Mouse (Mus musculus) gastrocnemius, postnatal 36 days (tissue): Measurements from ENCODE around the gene Gm45618. TPM values are rescaled to one million over a fixed set of nuclear protein-coding genes. Genes with fewer than 3 reads are reported as not detected.
"Not testable (repeated sequence)": the region's sequence is repeated elsewhere in the genome, so short reads cannot be mapped to it uniquely, and the experiment has no call there.

Experiments
- DNase-seq, 2 experiments: peaks; one replicate each; pipeline ENCODE4 v3.0.0; 2022
- intact Hi-C: fragments of 180-260 bp; cut with DNase I; formaldehyde crosslinking; loops from one replicate; pipeline ENCODE4 v1.15.1; 2025
- long read RNA-seq, 2 experiments: library from polyadenylated mRNA; stranded (forward); transcript quantifications; one replicate each; pipeline ENCODE4 v2.0.0; 2021
- total RNA-seq, 2 experiments: library from RNA; stranded (reverse); gene quantifications; 2 replicates each; pipeline ENCODE4 v1.2.3; 2021

Gm45618 gene
- not detected for total RNA-seq
- long read RNA-seq, experiment 1: 0 reads
- long read RNA-seq, experiment 2: 0 reads

DNA sequence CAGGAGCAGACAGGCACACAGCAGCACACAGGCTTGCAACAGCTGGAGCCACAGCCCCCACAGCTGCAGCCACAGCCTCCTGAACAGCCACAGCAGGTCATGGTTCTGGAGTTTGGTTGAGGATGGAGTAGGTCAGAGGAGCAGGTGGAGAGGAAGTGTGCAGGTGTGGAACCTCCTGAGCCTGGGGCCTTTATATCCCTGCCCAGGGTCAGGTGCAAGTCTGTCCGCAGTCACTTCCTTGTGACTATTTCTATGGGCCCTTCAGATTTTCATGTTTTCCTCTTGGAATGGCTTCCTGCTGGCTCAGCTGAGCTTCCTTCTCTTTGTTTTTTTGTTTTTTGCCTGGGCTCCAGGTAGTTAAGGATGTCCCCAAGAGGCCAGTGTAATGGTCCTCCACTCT lies at the start of gene Gm45618:
Gm45618 (minus strand) TSS at position 101 of the 400 bp plus-strand sequence.
- intact Hi-C loops, DNase-seq: not testable (repeated sequence)

DNA sequence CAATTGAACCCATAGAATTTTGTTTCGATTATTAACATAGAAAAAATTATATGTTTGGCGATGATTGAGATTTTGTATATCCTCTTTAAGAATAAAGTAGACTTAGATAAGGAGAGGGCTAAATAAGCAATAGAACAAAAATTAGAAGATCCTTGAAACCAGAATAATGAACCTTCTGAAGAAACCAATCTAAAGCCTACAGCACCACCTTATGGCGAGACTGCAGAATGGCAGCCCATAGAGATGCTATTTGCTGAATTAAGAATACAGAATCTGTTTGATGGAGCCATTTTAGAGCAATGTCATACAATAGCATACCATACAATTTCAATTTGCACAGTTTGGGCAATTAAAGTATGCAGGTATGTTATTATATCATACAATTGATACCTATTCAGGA lies 49.3 kb upstream of the Gm45618 start:
- intact Hi-C loops: no loop called here
- DNase-seq: no peak

DNA sequence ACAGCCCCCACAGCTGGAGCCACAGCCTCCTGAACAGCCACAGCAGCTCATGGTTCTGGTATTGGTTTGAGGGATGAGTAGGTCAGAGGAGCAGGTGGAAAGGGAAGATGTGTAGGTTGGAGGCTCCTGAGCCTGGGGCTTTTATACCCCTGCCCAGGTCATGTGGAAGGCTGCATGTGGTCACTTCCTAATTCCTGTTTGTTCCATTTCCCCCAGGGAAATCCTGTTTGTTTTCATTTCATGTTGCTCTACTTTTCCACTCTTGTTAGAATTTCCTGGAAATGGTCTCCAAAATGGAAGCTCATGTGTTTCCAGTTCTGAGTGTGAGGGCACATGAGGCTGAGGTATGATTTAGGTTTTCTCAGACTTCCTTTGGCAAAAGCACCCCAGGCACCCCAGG lies 45.1 kb upstream of the Gm45618 start, which contains the start of gene Gm4553:
Gm4553 (minus strand) TSS at position 101 of the 400 bp plus-strand sequence.
- DNase-seq, intact Hi-C loops: not testable (repeated sequence)

DNA sequence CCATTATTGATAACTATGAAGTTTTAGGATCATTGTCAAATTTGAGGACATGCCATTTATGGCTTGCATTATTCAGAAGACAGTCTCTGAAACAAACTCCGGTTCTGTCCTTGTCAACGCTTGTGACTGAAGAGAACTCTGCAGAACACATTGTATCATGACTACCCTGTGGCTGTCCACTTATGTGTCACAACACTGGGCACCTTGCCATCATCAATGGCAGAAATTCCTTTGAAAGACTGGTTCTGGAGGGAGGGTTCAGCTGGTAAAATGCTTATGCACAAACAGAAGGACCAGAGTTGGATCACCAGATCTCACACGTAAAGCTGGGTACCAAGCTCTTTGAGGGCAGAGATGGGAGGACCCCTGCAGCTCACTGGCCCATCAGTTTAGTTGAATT lies 38.8 kb upstream of the Gm45618 start:
- intact Hi-C loops: no loop called here

DNA sequence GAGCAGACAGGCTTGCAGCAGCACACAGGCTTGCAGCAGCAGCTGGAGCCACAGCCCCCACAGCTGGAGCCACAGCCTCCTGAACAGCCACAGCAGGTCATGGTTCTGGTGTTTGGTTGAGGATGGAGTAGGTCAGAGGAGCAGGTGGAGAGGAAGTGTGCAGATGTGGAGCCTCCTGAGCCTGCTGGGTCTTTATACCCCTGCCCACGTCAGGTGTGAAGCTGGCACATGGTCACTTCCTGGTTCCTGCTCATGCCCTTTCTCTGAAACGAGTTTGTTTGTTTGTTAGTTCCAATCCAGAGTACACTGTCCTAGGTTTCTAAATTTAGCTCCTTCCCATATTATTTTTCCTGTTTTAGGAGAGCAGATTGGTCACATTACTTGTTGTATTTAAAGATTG lies 36.5 kb upstream of the Gm45618 start, which contains the start of gene Gm29735:
Gm29735 (minus strand) TSS at position 101 of the 400 bp plus-strand sequence.
- DNase-seq, intact Hi-C loops: not testable (repeated sequence)

More for the DNA sequence above, 38.8 kb upstream of the Gm45618 start:
- DNase-seq: no peak

DNA sequence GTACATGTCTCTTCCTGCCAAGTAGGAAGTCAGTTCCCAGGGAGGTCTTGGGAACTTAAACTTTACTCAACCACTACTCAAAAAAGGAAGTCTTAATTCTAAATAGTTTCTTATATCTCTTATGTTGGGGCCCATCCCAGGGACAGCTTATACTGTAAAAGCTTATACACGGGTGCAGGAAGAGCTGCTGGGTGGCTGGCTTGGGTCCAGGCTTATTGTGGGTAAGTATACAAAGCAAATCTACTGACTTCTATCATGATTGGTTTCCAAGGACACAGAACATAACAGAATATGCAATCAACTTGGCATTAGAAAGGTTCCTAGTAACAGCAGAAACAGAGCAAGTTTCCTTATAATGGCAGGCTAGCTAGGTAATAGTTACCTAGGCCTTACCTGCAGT lies 34.8 kb upstream of the Gm45618 start:
- intact Hi-C loops: no loop called here
- no peak for DNase-seq

DNA sequence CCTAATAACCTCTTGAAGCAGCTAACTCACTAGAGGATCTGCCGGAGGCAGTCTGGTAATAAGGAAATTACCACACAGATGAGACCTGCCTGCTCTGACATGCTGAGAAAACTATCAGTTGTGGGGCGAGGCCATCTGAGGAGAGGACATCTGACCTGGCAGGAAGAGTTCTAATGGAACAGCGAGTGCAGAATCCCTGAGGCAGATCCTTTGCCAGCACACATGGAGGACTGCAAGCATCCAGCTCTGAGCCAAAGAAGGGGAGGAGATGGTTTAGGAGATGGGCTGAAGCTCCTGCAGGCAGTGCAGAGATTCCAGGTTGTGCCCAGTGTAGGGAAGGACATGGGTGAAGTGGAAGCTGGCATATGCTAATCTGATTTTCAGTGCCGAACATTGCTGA lies 31.7 kb upstream of the Gm45618 start:
- intact Hi-C loops: no loop called here
- no peak for DNase-seq

DNA sequence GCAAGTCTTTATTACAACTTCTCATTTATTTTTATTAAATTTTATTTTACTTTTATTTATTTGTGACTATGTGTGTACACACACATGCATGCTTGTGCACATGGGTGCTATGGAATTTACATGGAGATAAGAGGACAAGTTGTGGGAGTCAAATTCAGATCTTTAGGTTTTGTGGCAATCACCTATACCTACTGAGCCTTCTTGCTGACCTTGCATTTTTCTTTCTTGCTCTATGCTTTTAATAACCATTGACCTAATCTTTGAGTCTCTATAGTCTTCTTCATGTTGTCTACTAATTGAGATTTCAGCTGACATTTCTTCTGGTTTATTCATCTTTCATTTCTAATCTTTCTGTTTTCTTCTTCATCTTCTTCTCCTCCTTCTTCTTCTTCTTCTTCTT lies 28.1 kb upstream of the Gm45618 start:
- intact Hi-C loops: no loop called here
- DNase-seq: no peak

DNA sequence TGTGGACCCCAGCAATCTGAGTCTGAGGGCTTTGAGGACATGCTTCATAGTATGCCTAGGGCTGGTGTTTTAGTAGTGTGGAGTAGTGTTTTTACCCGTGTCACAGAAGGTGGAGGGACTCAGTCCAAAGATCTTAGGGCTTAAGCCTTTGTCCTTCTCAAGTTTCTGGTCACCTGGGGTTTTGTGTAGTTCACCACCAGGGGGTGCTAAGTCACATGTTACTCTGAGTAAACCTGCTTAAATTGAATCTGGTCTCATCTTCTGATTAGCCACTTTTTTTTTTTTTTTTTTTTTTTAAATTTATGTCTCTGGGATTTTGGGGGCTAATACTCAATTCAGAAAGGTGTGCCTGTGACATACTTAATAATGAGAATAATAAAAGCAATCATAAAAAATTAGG lies 25.5 kb upstream of the Gm45618 start:
- no peak for DNase-seq
- intact Hi-C loops: loop anchor here (1.0 kb wide), 1 partner anchor 104 kb away; no protein-coding TSS in a partner anchor

DNA sequence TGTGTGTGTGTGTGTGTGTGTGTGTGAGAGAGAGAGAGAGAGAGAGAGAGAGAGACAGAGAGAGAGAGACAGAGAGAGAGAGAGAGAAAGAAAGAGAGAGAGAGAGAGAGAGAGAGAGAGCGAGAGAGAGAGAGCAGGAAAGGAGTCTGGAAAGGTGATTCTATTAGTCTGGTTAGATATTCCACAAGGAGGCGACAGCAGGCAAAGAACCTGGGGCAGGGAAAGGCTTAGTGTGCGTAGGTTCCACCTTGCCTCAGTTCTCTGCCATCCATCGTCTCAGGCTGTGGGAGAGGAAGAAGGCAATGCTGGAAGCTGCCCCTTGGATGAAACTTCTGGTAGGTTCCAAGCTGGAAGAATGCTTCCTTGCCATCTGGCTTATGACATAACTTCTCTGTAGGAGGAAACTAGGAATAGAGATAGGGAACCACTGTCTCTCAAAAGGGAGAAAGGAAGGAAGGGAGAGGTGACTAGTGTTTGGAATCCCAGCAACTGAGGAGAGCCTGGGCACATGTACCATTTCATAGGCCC lies 24.9 kb upstream of the Gm45618 start:
- intact Hi-C loops: no loop called here

DNA sequence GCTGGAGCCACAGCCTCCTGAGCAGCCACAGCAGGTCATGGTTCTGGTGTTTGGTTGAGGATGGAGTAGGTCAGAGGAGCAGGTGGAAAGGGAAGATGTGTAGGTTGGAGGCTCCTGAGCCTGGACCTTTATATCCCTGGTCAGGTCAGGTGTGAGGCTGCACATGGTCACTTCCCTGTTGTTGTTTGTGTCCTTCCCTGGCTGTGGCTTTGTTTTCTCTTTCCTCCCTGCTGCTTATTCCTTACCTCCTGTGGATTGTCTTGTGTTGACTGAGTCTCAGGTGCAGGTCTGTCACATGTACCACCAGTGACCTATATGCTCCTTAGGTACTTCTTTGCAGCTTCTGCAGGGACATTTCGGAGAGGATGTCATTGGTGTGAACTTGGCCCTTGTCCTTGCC lies 24.0 kb upstream of the Gm45618 start, which contains the start of gene Gm45337:
Gm45337 (minus strand) TSS at position 101 of the 400 bp plus-strand sequence.
- no peak for DNase-seq
- intact Hi-C loops: no loop called here

More for the DNA sequence above, 24.9 kb upstream of the Gm45618 start:
- no peak for DNase-seq

DNA sequence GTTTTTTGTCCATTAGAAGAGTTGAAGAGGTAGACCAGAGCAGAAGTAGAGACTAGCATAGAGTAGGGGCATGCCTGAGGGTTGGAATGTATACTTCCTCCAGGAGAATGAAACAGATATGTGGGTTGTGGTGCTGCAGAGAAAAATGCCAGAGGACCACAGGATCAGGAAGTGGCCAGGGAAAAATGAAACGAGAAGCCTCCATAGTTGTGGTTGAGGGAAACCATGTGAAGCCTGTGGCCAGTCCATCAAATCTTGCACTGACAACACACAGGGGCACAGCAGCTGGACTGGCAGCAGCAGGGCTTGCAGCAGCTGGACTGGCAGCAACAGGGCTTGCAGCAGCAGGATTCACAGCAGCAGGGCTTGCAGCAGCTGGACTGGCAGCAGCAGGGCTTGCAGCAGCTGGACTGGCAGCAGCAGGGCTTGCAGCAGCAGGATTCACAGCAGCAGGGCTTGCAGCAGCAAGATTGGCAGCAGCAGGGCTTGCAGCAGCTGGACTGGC lies 23.0 kb upstream of the Gm45618 start:
- intact Hi-C loops: not testable (repeated sequence)

DNA sequence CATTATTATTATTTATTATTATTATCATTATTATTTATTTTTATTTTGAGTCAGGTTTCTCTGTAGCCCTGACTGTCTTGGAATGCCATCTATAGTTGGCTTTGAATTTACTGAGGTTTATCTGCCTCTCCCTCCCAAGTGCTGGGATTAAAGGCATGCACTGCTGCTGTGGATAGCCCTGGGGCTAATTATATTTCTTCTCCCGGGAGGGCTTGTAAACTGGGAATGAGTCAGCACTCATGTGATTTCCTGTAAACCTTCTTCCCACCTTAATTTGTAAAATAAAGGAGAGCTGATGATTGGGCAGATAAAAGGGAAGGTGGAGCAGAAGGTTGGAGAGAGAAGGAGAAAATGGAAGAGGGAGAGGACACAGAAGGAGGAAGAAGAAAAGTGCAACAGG lies 20.2 kb upstream of the Gm45618 start:
- DNase-seq: no peak
- intact Hi-C loops: no loop called here

More for the DNA sequence above, 23.0 kb upstream of the Gm45618 start:
- not testable (repeated sequence) for DNase-seq

DNA sequence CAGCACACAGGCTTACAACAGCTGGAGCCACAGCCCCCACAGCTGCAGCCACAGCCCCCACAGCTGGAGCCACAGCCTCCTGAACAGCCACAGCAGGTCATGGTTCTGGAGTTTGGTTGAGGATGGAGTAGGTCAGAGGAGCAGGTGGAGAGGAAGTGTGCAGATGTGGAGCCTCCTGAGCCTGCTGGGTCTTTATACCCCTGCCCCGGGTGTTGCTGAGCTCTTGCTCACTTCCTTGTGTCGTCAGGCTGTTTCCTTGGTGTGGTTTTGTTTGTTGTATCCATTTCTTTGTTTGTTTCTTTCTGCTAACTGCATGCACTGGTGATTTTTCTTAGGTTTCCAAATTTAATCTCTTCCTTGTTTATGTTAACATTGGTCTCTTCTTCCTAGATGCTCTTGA lies 15.4 kb upstream of the Gm45618 start, which contains the start of gene Gm39115:
Gm39115 (minus strand) TSS at position 101 of the 400 bp plus-strand sequence.
- DNase-seq, intact Hi-C loops: not testable (repeated sequence)

DNA sequence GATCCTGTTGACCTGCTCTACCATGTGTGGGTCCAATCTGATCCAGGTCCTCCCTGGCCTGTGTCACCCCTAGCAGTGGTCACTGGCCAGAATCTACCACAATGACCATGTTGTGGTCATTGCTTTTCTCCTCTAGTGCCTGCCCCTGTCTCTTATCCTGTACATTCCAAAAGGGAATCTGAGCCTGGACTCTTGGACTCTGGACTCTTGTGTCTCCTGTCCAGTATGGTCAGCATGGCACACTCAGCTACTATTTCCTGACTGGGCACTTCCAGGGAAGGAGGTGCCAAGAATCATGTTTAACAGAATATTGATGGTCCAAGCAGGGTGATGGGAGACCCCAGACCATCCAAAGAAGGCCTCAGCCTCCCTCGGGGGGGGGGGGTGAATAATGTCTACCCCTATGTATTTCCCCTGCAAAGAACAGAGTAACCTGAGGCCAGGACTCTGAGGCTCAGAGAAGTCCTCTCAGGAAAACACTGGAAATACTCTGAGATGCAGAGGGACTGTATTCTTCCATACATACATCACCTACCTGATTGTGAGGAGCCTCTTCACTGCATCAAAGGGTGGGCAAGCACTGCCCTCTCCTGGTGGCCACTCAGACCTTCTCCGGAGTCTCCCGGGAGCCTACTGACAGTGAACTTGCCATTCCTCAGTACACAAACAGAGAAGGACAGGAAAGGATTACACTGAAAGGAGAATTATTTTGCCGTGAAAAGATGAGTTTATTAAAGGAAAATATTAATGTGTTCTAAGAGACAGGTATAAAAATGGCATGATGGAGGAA lies 13.9 kb upstream of the Gm45618 start:
- DNase-seq: no peak
- intact Hi-C loops: no loop called here

DNA sequence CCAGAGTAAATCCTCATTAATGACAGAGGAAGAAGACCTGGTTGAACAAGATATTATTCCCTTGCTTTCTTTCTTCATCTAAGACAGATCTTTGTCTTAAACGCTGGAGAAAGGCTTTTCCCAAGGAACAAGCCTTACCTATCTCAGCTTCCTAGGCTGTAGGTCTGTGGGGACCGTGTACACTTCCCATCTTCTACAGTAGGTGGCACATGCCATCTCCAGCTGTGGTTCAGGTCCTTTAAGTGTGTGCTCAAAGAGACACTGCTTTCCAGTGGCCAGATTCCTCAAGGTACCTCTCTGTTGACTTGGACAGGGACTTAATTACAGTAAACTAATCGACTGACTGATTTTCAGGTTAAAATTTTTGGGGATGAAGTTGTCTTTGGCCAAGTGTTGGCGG lies 8.3 kb upstream of the Gm45618 start:
- intact Hi-C loops: no loop called here
- DNase-seq: no peak

DNA sequence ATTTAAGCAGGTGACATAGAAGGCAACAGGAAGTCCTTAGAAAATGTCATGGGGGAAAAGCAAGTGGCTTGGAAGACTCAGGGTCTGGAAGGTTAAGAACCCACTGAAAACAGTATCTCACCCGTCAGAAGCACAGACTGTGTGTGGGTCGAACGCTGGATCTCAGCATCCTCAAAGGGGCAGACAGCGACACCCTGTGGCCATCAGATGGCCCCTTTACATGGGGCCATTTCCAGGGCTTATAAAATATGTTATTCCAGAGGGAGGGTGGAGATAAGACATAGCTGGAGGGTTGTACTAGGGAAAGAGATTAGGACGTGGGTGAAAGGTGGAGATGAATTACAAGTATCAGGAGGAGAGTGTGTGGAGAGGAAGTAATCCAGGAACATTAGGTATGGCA lies 897 bp downstream of the Gm45618 start:
- DNase-seq: no peak
- intact Hi-C loops: no loop called here

DNA sequence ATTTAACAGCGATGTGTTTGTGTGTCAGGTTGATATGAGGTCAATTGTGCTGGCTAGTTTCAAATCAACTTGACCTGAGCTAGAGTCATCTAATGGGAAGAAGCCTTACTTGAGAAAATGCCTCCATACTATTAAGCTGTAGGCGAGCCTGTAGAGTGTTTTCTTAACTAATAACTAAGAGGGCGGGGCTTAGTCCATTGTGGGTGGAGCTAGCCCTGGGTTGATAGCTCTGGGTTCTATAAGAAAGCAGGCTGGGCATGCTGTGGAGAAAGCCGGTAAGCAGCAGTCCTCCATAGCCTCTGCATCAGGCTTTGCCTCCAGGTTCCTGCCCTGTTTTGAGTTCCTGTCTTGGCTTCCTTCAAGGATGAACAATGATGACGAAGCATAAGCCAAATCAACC lies 15.8 kb downstream of the Gm45618 start:
- intact Hi-C loops: no loop called here

DNA sequence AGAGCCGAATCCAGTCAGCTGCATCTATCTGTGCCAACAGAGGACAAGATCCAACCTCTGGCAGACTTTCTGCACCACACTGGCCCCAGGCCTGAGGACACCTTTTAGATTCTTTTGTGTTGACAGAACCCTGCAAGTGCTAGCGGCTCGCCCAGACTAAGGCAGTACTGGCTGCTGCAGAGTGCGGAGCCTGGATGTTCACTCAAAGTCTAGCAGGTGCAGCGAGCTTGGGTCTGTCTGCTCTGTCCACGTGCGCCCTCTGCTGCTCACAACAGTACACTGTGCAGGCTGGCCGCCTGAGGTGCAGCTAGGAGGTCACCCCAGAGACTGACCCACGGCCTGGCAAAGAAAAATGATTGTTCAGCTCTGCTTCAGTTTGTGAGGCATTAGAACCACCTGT lies 22.8 kb downstream of the Gm45618 start:
- intact Hi-C loops: loop anchor here (1.0 to 5.0 kb wide), 3 partner anchors 26 to 79 kb away; partner anchors contain the start of gene Mob2
- DNase-seq: peak; percentile 67 to 71

More for the DNA sequence above, 15.8 kb downstream of the Gm45618 start:
- no peak for DNase-seq

DNA sequence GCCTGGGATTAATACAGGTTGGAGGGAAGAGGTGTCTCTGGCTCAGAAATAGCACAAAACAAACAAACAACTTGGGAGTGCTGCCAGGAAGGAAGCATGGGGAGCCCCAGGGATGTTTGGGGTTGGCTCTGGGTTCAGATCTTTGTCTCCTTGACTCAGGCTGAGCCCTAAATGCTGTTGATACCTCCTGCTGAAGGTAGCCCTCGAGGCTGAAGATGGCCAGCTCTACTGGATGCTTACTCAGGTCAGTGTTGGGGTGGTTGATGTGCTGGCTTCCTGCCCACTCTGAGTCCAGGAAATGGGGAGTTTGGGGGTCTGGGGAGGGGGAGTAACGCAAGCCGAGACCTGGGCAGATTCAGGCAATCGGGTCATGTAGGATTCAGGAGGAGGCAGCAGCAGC lies 23.8 kb downstream of the Gm45618 start:
- intact Hi-C loops: loop anchor here (1.0 to 5.0 kb wide), 3 partner anchors 25 to 78 kb away; partner anchors contain the start of gene Mob2
- no peak for DNase-seq
